Mouse (Mus musculus) cerebellum, adult 2 months (tissue): ENCODE measurements around the gene Dbf4.

ENCODE experiments used
- CTCF ChIP-seq: fragments of 200-500 bp; IDR thresholded peaks from 2 replicates; pipeline ENCODE4 v1.5.1; 2011; ENCODE audit warnings: low read depth, mild to moderate bottlenecking, control low read depth, low read length, moderate library complexity, borderline replicate concordance; ENCODE audit not compliant: insufficient read depth
- POLR2A ChIP-seq: fragments of 200-500 bp; IDR thresholded peaks from 2 replicates; pipeline ENCODE4 v1.6.1; 2011; ENCODE audit warnings: low read length, control low read depth, borderline replicate concordance; ENCODE audit not compliant: insufficient read depth

- TF ChIP-seq CTCF (no peak), POLR2A (no peak)
These were observed 1.6 kb upstream of the Dbf4 start for GRCm38 (mm10) chr5:8424116-8424515.
